Mouse (Mus musculus) forebrain, embryonic 13.5 days (tissue): ENCODE data around the gene Trpc7. TPM values are rescaled to one million over a fixed set of nuclear protein-coding genes. Genes with fewer than 3 reads are reported as not detected.

Source experiments
- ATAC-seq: fragments of 200-750 bp; cut with Nextera tagmentation; 2 replicates; pipeline ENCODE4 v1.8.0; 2017
- H3K27ac ChIP-seq: fragments of 300-500 bp; sonication (generic); 2 replicates; pipeline ENCODE4 v1.5.1; 2015; ENCODE audit warnings: inconsistent platforms, mild to moderate bottlenecking, moderate library complexity
- H3K27me3 ChIP-seq: fragments of 300-500 bp; sonication (generic); 2 replicates; pipeline ENCODE4 v1.6.1; 2015; ENCODE audit warnings: mild to moderate bottlenecking, inconsistent platforms
- H3K36me3 ChIP-seq: fragments of 300-500 bp; sonication (generic); 2 replicates; pipeline ENCODE4 v1.6.1; 2015; ENCODE audit warnings: mild to moderate bottlenecking, inconsistent platforms; ENCODE audit not compliant: poor library complexity, severe bottlenecking
- H3K4me1 ChIP-seq: fragments of 300-500 bp; sonication (generic); 2 replicates; pipeline ENCODE4 v1.6.1; 2015; ENCODE audit warnings: inconsistent platforms
- H3K4me2 ChIP-seq: fragments of 300-500 bp; sonication (generic); 2 replicates; pipeline ENCODE4 v1.6.1; 2015; ENCODE audit warnings: inconsistent platforms, mild to moderate bottlenecking, moderate library complexity
- H3K4me3 ChIP-seq: fragments of 300-500 bp; sonication (generic); 2 replicates; pipeline ENCODE4 v1.5.1; 2015; ENCODE audit warnings: mild to moderate bottlenecking, inconsistent platforms
- H3K9ac ChIP-seq: fragments of 300-500 bp; sonication (generic); 2 replicates; pipeline ENCODE4 v1.6.1; 2015; ENCODE audit warnings: mild to moderate bottlenecking, inconsistent platforms
- H3K9me3 ChIP-seq: fragments of 300-500 bp; sonication (generic); replicated peaks from 2 replicates; pipeline ENCODE4 v1.6.1; 2016; ENCODE audit warnings: inconsistent platforms
- WGBS: fragments of 180-500 bp; shearing (Covaris S2); methylation state at CpG from one replicate; pipeline ENCODE4 v1.1.7; 2015; 5-methylcytosine and 5-hydroxymethylcytosine counted together
- polyA plus RNA-seq: library from polyadenylated mRNA; unstranded; fragments of >200 nt; fragmentation: Nextera tagmentation; extraction: Ambion mirVana; gene quantifications from 2 replicates; pipeline ENCODE4 v1.2.1, GENCODE M21; 2015

Gene Trpc7
- polyA plus RNA-seq, 1 experiment from 2014 or later, result 1.3 TPM

- no peak for ATAC-seq
- Histone ChIP-seq H3K27ac (no peak overlapping the region), H3K4me2 (no peak overlapping the region), H3K9me3 (no peaks in the 10 kb centered on the region), H3K36me3 (no peaks in the 10 kb centered on the region), H3K4me1 (no peaks in the 10 kb centered on the region), H3K9ac (no peak overlapping the region), H3K4me3 (no peak overlapping the region), H3K27me3 (no peaks in the 10 kb centered on the region)
- 85% methylated on average over 6 of the region's 6 CpGs for WGBS
These were observed 31.2 kb downstream of the Trpc7 start for GRCm38 (mm10) chr13:56864567-56864966.

- whole genome bisulfite sequencing, result 63% methylated on average over 6 of the region's 6 CpGs
- H3K4me1 ChIP-seq, result no peaks in the 10 kb centered on the region
- no peak for ATAC-seq
These were observed 33.8 kb downstream of the Trpc7 start for GRCm38 (mm10) chr13:56862011-56862410.

GRCm38 (mm10) chr13:56854506-56854905, 41.3 kb downstream of the Trpc7 start:
- Histone ChIP-seq H3K9ac (no peak overlapping the region), H3K4me2 (no peak overlapping the region), H3K4me3 (no peak overlapping the region), H3K4me1 (no peaks in the 10 kb centered on the region), H3K36me3 (no peaks in the 10 kb centered on the region), H3K27ac (no peak overlapping the region), H3K9me3 (no peaks in the 10 kb centered on the region), H3K27me3 (no peaks in the 10 kb centered on the region)
- no peak for ATAC-seq
- 81% methylated on average over 8 of the region's 8 CpGs for WGBS

More at GRCm38 (mm10) chr13:56862011-56862410, 33.8 kb downstream of the Trpc7 start:
- no peak overlapping the region for H3K9ac ChIP-seq
- H3K4me2 ChIP-seq, result no peak overlapping the region
- H3K27me3 ChIP-seq, result no peaks in the 10 kb centered on the region
- no peak overlapping the region for H3K4me3 ChIP-seq
- H3K9me3 ChIP-seq, result no peaks in the 10 kb centered on the region
- no peak overlapping the region for H3K27ac ChIP-seq
- H3K36me3 ChIP-seq, result no peaks in the 10 kb centered on the region

DNA sequence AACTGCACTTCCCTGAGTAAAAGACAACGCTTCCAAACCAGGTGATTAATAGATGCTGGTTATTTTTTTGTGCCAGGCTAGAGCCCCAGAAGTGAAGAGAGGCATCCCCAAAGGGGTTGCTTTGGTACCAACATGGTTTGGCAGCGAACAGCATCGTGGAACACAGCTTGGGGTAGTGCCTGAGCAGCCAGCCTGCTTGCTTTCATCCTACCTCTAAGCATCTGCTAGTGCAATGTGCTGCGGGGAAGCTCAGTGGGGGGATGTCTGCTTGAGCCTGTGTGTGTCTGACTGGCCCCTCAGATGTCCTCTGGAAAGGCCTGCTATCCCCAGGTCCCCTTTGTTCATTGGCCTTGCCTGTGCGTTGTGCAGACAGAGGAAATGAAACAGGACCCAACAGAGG, 42.4 kb downstream of the Trpc7 start:
- no peak overlapping the region for H3K4me2 ChIP-seq
- no peak overlapping the region for H3K9ac ChIP-seq
- H3K36me3 ChIP-seq, result no peaks in the 10 kb centered on the region
- H3K27ac ChIP-seq, result no peak overlapping the region
- H3K4me1 ChIP-seq, result no peaks in the 10 kb centered on the region
- ATAC-seq, result no peak
- H3K27me3 ChIP-seq, result no peaks in the 10 kb centered on the region
- H3K4me3 ChIP-seq, result no peak overlapping the region
- no peaks in the 10 kb centered on the region for H3K9me3 ChIP-seq
- WGBS, result 34% methylated on average over 5 of the region's 5 CpGs

GRCm38 (mm10) chr13:56845866-56846265, 49.9 kb downstream of the Trpc7 start:
- H3K9me3 ChIP-seq, result no peaks in the 10 kb centered on the region
- ATAC-seq, result no peak
- H3K4me1 ChIP-seq, result no peaks in the 10 kb centered on the region
- 86% methylated on average over 3 of the region's 3 CpGs for WGBS
- H3K27ac ChIP-seq, result no peak overlapping the region
- no peak overlapping the region for H3K4me3 ChIP-seq
- no peak overlapping the region for H3K9ac ChIP-seq
- no peaks in the 10 kb centered on the region for H3K27me3 ChIP-seq
- no peak overlapping the region for H3K4me2 ChIP-seq
- no peaks in the 10 kb centered on the region for H3K36me3 ChIP-seq

- Histone ChIP-seq H3K4me1 (no peaks in the 10 kb centered on the region), H3K27me3 (no peaks in the 10 kb centered on the region), H3K36me3 (no peaks in the 10 kb centered on the region), H3K9me3 (no peaks in the 10 kb centered on the region), H3K4me2 (no peak overlapping the region), H3K27ac (no peak overlapping the region), H3K9ac (no peak overlapping the region), H3K4me3 (no peak overlapping the region)
- ATAC-seq, result no peak
- WGBS, result 88% methylated on average over 12 of the region's 12 CpGs
These were observed 80.3 kb downstream of the Trpc7 start for GRCm38 (mm10) chr13:56815471-56815870.

DNA sequence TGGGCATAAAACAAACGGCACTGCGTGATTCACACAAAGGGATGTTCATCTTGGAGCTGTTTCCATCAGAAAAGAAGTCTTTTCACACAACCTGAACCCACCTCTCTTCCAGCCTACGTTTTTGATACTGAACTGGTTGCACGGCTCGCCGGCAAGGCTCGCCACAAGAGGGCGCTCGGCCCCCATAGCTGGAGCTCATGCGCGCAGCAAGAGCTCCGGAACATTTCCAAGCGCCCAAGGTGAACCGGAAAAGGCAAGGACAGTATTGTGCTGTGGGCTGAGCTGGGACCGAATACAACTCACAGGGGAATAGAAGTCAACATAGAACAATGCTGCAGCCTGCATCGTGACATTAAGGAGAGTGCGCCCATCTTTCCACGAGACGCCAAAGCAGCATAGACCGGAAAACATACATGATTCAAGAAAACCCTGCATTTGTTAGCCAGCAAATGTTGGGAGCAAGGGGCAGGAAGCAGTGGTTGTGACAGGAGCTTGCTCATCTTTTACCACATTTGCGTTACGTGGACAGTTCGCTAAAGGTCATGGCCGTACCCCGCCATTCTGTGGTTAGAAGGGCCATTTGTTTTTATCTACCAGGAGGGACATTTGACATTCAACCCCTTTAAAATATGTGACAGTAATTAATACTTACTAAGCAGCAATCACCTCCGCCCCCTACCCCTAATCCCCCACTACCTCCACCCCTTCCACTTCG, 88.9 kb downstream of the Trpc7 start:
- H3K27ac ChIP-seq, result no peak overlapping the region
- H3K9ac ChIP-seq, result peak overlapping the region; percentile 46
- peak overlapping the region; percentile 60 for H3K4me2 ChIP-seq
- 8% methylated on average over 27 of the region's 27 CpGs for WGBS
- H3K9me3 ChIP-seq, result no peaks in the 10 kb centered on the region
- H3K4me3 ChIP-seq, result peak overlapping the region; percentile 25; the same call in 1 of the 2 replicates
- H3K4me1 ChIP-seq, result peaks cover 4% of the 10 kb centered on the region; the same call in 1 of the 2 replicates
- H3K36me3 ChIP-seq, result no peaks in the 10 kb centered on the region
- ATAC-seq, result peak; percentile 75
- H3K27me3 ChIP-seq, result peaks cover 5% of the 10 kb centered on the region; the same call in 1 of the 2 replicates

DNA sequence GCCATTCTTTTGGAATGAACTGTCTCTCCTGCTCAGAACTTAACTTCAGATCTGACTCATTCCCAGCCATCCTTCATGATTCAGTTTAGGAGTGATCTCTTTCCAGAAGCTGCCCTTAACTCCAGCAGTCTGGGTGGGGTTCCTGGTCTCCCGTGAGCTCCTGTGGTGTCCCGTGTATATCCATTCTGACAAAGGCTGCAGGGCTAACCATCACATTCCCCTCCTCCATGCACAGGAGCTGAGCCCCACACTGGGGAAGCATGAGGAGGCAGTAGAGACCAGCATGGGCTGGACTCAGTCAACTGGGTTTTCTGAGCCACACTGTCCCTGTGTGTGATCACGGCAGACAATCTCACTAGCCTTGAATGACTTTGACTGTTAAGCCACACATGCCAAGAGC, 90.7 kb downstream of the Trpc7 start:
- H3K36me3 ChIP-seq, result no peaks in the 10 kb centered on the region
- no peak overlapping the region for H3K4me3 ChIP-seq
- WGBS, result 84% methylated on average over 3 of the region's 3 CpGs
- no peak overlapping the region for H3K4me2 ChIP-seq
- H3K9ac ChIP-seq, result no peak overlapping the region
- no peaks in the 10 kb centered on the region for H3K9me3 ChIP-seq
- H3K27ac ChIP-seq, result no peak overlapping the region
- ATAC-seq, result no peak
- H3K27me3 ChIP-seq, result peaks cover 5% of the 10 kb centered on the region; the same call in 1 of the 2 replicates
- peaks cover 4% of the 10 kb centered on the region; the same call in 1 of the 2 replicates for H3K4me1 ChIP-seq

GRCm38 (mm10) chr13:56797459-56797858, 98.3 kb downstream of the Trpc7 start:
- no peaks in the 10 kb centered on the region for H3K36me3 ChIP-seq
- H3K27me3 ChIP-seq, result no peaks in the 10 kb centered on the region
- no peak for ATAC-seq
- no peak overlapping the region for H3K4me2 ChIP-seq
- H3K4me1 ChIP-seq, result peaks cover 22% of the 10 kb centered on the region
- no peak overlapping the region for H3K9ac ChIP-seq
- H3K4me3 ChIP-seq, result no peak overlapping the region
- no peak overlapping the region for H3K27ac ChIP-seq
- WGBS, result 82% methylated on average over 7 of the region's 7 CpGs
- no peaks in the 10 kb centered on the region for H3K9me3 ChIP-seq

- no peak overlapping the region for H3K27ac ChIP-seq
- no peak overlapping the region for H3K4me3 ChIP-seq
- no peak overlapping the region for H3K9ac ChIP-seq
- peaks cover 32% of the 10 kb centered on the region for H3K4me1 ChIP-seq
- no peaks in the 10 kb centered on the region for H3K9me3 ChIP-seq
- 70% methylated on average over 7 of the region's 7 CpGs for WGBS
- H3K36me3 ChIP-seq, result no peaks in the 10 kb centered on the region
- ATAC-seq, result no peak
- no peaks in the 10 kb centered on the region for H3K27me3 ChIP-seq
- no peak overlapping the region for H3K4me2 ChIP-seq
These were observed 100.3 kb downstream of the Trpc7 start for GRCm38 (mm10) chr13:56795501-56795900.

DNA sequence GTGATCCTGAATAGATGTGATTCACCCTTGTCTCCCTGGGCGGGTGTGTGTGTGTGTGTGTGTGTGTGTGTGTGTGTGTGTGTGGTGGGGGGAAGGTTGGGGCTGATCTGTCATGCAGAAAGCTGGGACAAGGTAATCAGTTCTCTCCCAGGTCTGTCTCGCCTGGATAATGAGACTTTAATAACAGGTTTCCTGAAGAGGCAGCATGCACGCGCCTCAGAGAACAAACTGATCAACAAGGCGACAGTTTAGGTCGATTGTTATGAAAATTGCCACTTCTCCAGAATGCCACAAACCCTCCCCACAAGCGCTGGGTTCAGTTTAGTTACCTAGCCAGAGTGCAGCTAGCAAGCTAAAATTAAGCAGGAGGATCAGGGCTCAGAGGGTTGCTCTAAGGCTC, 101.4 kb downstream of the Trpc7 start:
- H3K4me1 ChIP-seq, result peaks cover 32% of the 10 kb centered on the region
- no peaks in the 10 kb centered on the region for H3K9me3 ChIP-seq
- peak overlapping the region; percentile 59 for H3K27ac ChIP-seq
- H3K9ac ChIP-seq, result no peak overlapping the region
- no peak overlapping the region for H3K4me2 ChIP-seq
- ATAC-seq, result peak; percentile 45; the same call in 1 of the 2 replicates
- 26% methylated on average over 7 of the region's 7 CpGs for WGBS
- no peaks in the 10 kb centered on the region for H3K36me3 ChIP-seq
- H3K4me3 ChIP-seq, result no peak overlapping the region
- H3K27me3 ChIP-seq, result no peaks in the 10 kb centered on the region

DNA sequence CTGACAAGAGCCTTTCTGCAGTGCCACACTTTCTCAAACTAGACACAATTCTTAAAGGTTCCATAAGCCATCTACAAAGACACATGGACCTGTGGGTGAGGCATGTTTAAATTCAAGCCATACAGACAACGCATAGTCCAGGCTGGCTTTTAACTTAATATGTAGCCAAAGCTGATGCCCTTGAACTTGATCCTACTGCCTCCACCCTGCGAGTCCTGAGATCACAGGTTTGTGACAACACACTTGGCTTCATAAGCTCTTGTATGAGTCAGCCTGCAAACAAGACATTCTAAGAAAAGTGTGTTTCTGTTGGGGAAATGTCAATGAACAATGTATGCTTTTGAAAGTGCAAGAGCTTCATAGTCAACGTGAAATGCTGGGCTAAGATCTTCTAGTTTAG, 102.9 kb downstream of the Trpc7 start:
- no peaks in the 10 kb centered on the region for H3K9me3 ChIP-seq
- H3K9ac ChIP-seq, result no peak overlapping the region
- no peak overlapping the region for H3K27ac ChIP-seq
- 91% methylated on average over 3 of the region's 3 CpGs for WGBS
- H3K4me1 ChIP-seq, result peaks cover 32% of the 10 kb centered on the region
- no peaks in the 10 kb centered on the region for H3K27me3 ChIP-seq
- no peak for ATAC-seq
- no peak overlapping the region for H3K4me3 ChIP-seq
- H3K4me2 ChIP-seq, result no peak overlapping the region
- no peaks in the 10 kb centered on the region for H3K36me3 ChIP-seq

GRCm38 (mm10) chr13:56790683-56791082, 105.1 kb downstream of the Trpc7 start:
- H3K4me3 ChIP-seq, result no peak overlapping the region
- no peaks in the 10 kb centered on the region for H3K27me3 ChIP-seq
- no peaks in the 10 kb centered on the region for H3K9me3 ChIP-seq
- whole genome bisulfite sequencing, result 88% methylated on average over 3 of the region's 3 CpGs
- H3K27ac ChIP-seq, result no peak overlapping the region
- no peaks in the 10 kb centered on the region for H3K36me3 ChIP-seq
- no peak overlapping the region for H3K4me2 ChIP-seq
- no peak for ATAC-seq
- peaks cover 30% of the 10 kb centered on the region for H3K4me1 ChIP-seq
- no peak overlapping the region for H3K9ac ChIP-seq
